Mouse (Mus musculus): ENCODE measurements at regions not wholly inside any gene's neighbourhood (a gene's known extent, or its start where the extent isn't known, plus 50 kb on each side); places are given as distances from the start of the nearest gene placed in this dataset.

DNA sequence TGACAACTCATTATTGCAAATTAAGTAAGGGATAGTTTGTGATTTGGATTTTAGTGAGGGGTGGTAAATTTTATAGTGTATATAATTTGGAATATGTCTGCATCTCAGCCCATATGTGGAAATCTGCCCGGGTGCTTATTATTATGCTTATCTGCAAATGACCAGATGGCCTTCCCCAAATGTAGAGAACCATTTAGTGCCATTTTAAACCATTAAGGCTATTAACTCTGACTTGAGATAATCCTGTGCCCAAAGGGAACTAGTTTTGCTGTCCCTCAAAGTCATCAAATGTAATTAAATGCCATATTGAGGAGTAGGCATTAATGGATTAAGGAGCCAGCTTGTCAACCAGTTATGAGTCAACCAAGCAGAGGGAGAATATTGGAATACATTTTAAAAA, 230.7 kb downstream of the Icos start:
- TF ChIP-seq HCFC1 (IDR thresholded peaks at IDR 0.05; ENCODE audit: borderline replicate concordance, insufficient read depth, low read length) (no peak), ZNF384 (IDR thresholded peaks at IDR 0.05; ENCODE audit: low read depth, low read length) (no peak), CHD2 (IDR thresholded peaks at IDR 0.05; ENCODE audit: low read depth, low read length) (no peak), ZC3H11A (IDR thresholded peaks at IDR 0.05; ENCODE audit: borderline replicate concordance, low read depth, low read length) (no peak), MAFK (IDR thresholded peaks at IDR 0.05; ENCODE audit: insufficient read depth, low read depth, low read length) (no peak)

All from ES-E14 (cell line).